Mouse (Mus musculus) CH12.LX (cell line): ENCODE data around the gene Rtl4.

Experiments
- BHLHE40 ChIP-seq: IDR thresholded peaks from 2 replicates; pipeline ENCODE4 v1.6.1; 2011; ENCODE audit warnings: mild to moderate bottlenecking, low read depth, low read length, improper control_type of control experiment
- CTCF ChIP-seq, 2 experiments: IDR thresholded peaks in 1 of 2; conservative IDR thresholded peaks in 1 of 2; 2 replicates each; pipeline ENCODE4 v1.5.1; 2011 to 2012; ENCODE audit warnings: low read depth in 2 of 2, low read length in 2 of 2, improper control_type of control experiment in 1 of 2, inconsistent platforms in 1 of 2, mild to moderate bottlenecking in 1 of 2, moderate library complexity in 1 of 2
- MAFK ChIP-seq: IDR thresholded peaks from 2 replicates; pipeline ENCODE4 v1.6.1; 2011; ENCODE audit warnings: low read length, improper control_type of control experiment; ENCODE audit not compliant: insufficient replicate concordance
- MEF2A ChIP-seq: IDR thresholded peaks from 2 replicates; pipeline ENCODE4 v1.6.1; 2014; ENCODE audit warnings: low read depth, mild to moderate bottlenecking, inconsistent platforms, low read length, improper control_type of control experiment, borderline replicate concordance
- POLR2A ChIP-seq: IDR thresholded peaks from 2 replicates; pipeline ENCODE4 v1.6.1; 2011; ENCODE audit warnings: low read depth, mild to moderate bottlenecking, improper control_type of control experiment, low read length
- RAD21 ChIP-seq: IDR thresholded peaks from 2 replicates; pipeline ENCODE4 v1.6.1; 2011; ENCODE audit warnings: low read depth, mild to moderate bottlenecking, low read length, improper control_type of control experiment, moderate library complexity
- TCF12 ChIP-seq: IDR thresholded peaks from 2 replicates; pipeline ENCODE4 v1.6.1; 2014; ENCODE audit warnings: low read depth, mild to moderate bottlenecking, inconsistent platforms, low read length, improper control_type of control experiment

GRCm38 (mm10) chrX:144688142-144688206, 733 bp upstream of the Rtl4 start, which contains the start of gene Trpc5:
- TF ChIP-seq CTCF (conservative IDR thresholded peaks at IDR 0.05 in 1 of 2, IDR thresholded peaks at IDR 0.05 in 1 of 2; ENCODE audit: low read depth in 2 of 2, low read length in 2 of 2) (no peak), RAD21 (no peak), TCF12 (no peak), POLR2A (no peak), MAFK (no peak), BHLHE40 (no peak), MEF2A (no peak)
